Mouse (Mus musculus) heart, adult 2 months (tissue): Measurements from ENCODE around the gene Xntrpc.

Source experiments
- CTCF ChIP-seq: fragments of 200-600 bp; IDR thresholded peaks from 2 replicates; pipeline ENCODE4 v1.8.1; 2022; ENCODE audit warnings: antibody characterized with exemption, mild to moderate bottlenecking, moderate library complexity
- EP300 ChIP-seq: fragments of 200-500 bp; IDR thresholded peaks from 2 replicates; pipeline ENCODE4 v1.6.1; 2011; ENCODE audit warnings: low read depth, low read length, control low read depth; ENCODE audit not compliant: insufficient read depth
- POLR2A ChIP-seq: fragments of 200-500 bp; IDR thresholded peaks from 2 replicates; pipeline ENCODE4 v1.6.1; 2011; ENCODE audit warnings: mild to moderate bottlenecking, low read depth, low read length, control low read depth; ENCODE audit not compliant: insufficient read depth

DNA sequence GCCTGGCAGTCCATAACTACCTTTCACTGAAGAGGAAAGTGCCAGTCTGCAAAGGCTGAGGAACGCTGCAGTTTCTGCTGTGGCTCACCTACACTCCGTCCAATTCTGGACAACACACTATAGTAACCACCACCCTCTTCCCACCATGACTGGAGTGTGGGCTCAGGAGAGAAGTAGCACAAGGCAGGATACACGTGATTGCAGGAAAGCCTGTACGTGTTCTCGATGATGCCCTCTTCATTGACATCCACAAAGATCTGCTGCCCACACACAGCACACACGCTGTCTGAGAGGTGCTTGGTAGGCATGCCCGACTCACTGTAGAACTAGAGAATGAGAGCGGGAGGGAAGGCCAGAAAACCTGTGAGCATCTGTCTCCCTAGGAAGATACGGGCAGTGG is 41.7 kb upstream of the Xntrpc start:
- TF ChIP-seq CTCF (no peak), EP300 (no peak), POLR2A (no peak)
